Mouse (Mus musculus) heart, embryonic 14.5 days (tissue): ENCODE measurements at regions not wholly inside any gene's neighbourhood (a gene's known extent, or its start where the extent isn't known, plus 50 kb on each side); places are given as distances from the start of the nearest gene placed in this dataset.

Experiments
- ATAC-seq: fragments of 200-750 bp; cut with Nextera tagmentation; 2 replicates; pipeline ENCODE4 v1.8.0; 2017; ENCODE audit warnings: low read depth, moderate TSS enrichment; ENCODE audit not compliant: insufficient number of reproducible peaks, insufficient read depth, low FRiP score
- H3K27ac ChIP-seq, 2 experiments: fragments of 200-500 bp in 1 of 2; fragments of 300-500 bp in 1 of 2; sonication (generic) in 1 of 2; replicated peaks in 1 of 2; 2 replicates each; pipeline ENCODE4 v1.5.1; 2012 to 2014; ENCODE audit warnings: low read depth in 2 of 2, low read length in 2 of 2, control low read depth in 1 of 2, mild to moderate bottlenecking in 1 of 2, mixed read lengths in 1 of 2; ENCODE audit not compliant: control insufficient read depth in 1 of 2, insufficient read depth in 1 of 2
- H3K27me3 ChIP-seq: fragments of 300-500 bp; sonication (generic); 2 replicates; pipeline ENCODE4 v1.6.1; 2014; ENCODE audit warnings: mild to moderate bottlenecking, low read length, control low read depth; ENCODE audit not compliant: control insufficient read depth, insufficient read depth
- H3K36me3 ChIP-seq: fragments of 300-500 bp; sonication (generic); 2 replicates; pipeline ENCODE4 v1.6.1; 2014; ENCODE audit warnings: mild to moderate bottlenecking, control low read depth, low read length, mixed read lengths; ENCODE audit not compliant: control insufficient read depth, insufficient read depth
- H3K4me1 ChIP-seq, 2 experiments: fragments of 200-500 bp in 1 of 2; fragments of 300-500 bp in 1 of 2; sonication (generic) in 1 of 2; 2 replicates each; pipeline ENCODE4 v1.6.1; 2012 to 2014; ENCODE audit warnings: low read length in 2 of 2, control low read depth in 1 of 2, mixed read lengths in 1 of 2; ENCODE audit not compliant: control insufficient read depth in 2 of 2, insufficient read depth in 2 of 2
- H3K4me2 ChIP-seq: fragments of 300-500 bp; sonication (generic); 2 replicates; pipeline ENCODE4 v1.6.1; 2014; ENCODE audit warnings: mild to moderate bottlenecking, low read length
- H3K4me3 ChIP-seq, 2 experiments: fragments of 200-500 bp in 1 of 2; fragments of 300-500 bp in 1 of 2; sonication (generic) in 1 of 2; 2 replicates each; pipeline ENCODE4 v1.5.1; 2012 to 2014; ENCODE audit warnings: low read length in 2 of 2, mild to moderate bottlenecking in 2 of 2, control low read depth in 1 of 2, low read depth in 1 of 2, moderate library complexity in 1 of 2; ENCODE audit not compliant: control insufficient read depth in 1 of 2, insufficient read depth in 1 of 2
- H3K9ac ChIP-seq: fragments of 300-500 bp; sonication (generic); 2 replicates; pipeline ENCODE4 v1.6.1; 2014; ENCODE audit warnings: mild to moderate bottlenecking, low read length
- H3K9me3 ChIP-seq: fragments of 300-500 bp; sonication (generic); 2 replicates; pipeline ENCODE4 v1.6.1; 2016; ENCODE audit warnings: low read length, control low read depth; ENCODE audit not compliant: control insufficient read depth
- WGBS: fragments of 180-500 bp; shearing (Covaris S2); extraction: QIAGEN DNeasy Blood & Tissue Kit; methylation state at CpG from one replicate; pipeline ENCODE4 v1.1.7; 2014; 5-methylcytosine and 5-hydroxymethylcytosine counted together

DNA sequence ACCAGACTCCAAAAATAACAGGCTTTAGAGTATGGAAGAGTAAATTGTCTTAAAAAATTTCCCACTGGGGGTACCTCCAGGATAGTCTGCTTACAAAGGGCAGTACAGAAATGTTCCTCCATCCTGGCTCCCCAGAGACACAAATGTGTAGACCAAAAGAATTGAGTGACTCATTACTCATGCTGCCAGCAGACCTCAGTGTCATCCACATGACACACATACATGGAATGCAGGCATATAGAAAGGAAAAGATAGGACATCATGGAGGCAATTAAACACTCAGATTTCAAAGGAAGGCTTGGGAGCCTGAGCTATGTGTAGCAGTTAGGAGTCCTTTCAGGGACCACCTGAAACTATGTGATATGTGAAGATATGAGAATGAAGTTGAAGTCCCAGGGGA, 245.7 kb upstream of the Gap43 start:
- Histone ChIP-seq H3K9ac (no peak overlapping the region), H3K27me3 (no peaks in the 10 kb centered on the region), H3K9me3 (no peaks in the 10 kb centered on the region), H3K4me3 (no peak overlapping the region), H3K36me3 (no peaks in the 10 kb centered on the region), H3K4me2 (no peak overlapping the region), H3K4me1 (no peaks in the 10 kb centered on the region), H3K27ac (no peak overlapping the region)
- ATAC-seq, result no peak

- no peaks in the 10 kb centered on the region for H3K27me3 ChIP-seq
- 8% methylated on average over 7 of the region's 7 CpGs for WGBS
- no peak overlapping the region for H3K4me2 ChIP-seq
- H3K9me3 ChIP-seq, result no peaks in the 10 kb centered on the region
- H3K9ac ChIP-seq, result no peak overlapping the region
- H3K4me3 ChIP-seq, result no peak overlapping the region
- H3K4me1 ChIP-seq, result no peaks in the 10 kb centered on the region
- no peaks in the 10 kb centered on the region for H3K36me3 ChIP-seq
- no peak for ATAC-seq
- no peak overlapping the region for H3K27ac ChIP-seq
Measured at GRCm38 (mm10) chr16:42575517-42575946, 235.1 kb upstream of the Gap43 start.

DNA sequence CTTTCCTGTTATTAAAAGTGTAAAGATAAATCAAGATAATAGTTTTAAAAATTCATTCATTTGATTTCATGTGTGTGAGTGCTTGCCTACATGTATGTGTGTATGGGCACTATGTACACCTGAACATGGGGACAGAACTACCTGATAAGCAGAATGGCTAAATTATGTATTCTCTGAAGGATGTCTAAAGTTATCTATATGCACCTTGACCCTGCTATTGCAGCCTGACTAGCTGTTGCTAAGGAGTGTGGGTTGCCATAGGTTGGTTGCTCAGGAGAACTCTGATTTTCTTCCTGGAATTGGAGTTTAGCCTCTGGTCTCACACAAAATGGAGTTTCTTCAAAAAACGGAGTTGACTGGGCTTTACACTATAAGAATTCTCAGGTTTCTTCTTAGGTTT, 234.5 kb upstream of the Gap43 start:
- 32% methylated on average over 1 of the region's 1 CpGs for WGBS
- no peak for ATAC-seq

GRCm38 (mm10) chr16:42570246-42570996, 230.0 kb upstream of the Gap43 start:
- H3K4me3 ChIP-seq, result no peak overlapping the region
- H3K4me2 ChIP-seq, result no peak overlapping the region
- 77% methylated on average over 6 of the region's 6 CpGs for WGBS
- no peak overlapping the region for H3K9ac ChIP-seq
- no peaks in the 10 kb centered on the region for H3K4me1 ChIP-seq
- no peaks in the 10 kb centered on the region for H3K27me3 ChIP-seq
- H3K36me3 ChIP-seq, result no peaks in the 10 kb centered on the region
- ATAC-seq, result no peak
- no peaks in the 10 kb centered on the region for H3K9me3 ChIP-seq
- no peak overlapping the region for H3K27ac ChIP-seq

More for the DNA sequence above, 234.5 kb upstream of the Gap43 start:
- H3K27me3 ChIP-seq, result no peaks in the 10 kb centered on the region
- no peak overlapping the region for H3K27ac ChIP-seq
- H3K9me3 ChIP-seq, result no peaks in the 10 kb centered on the region
- no peaks in the 10 kb centered on the region for H3K4me1 ChIP-seq
- no peaks in the 10 kb centered on the region for H3K36me3 ChIP-seq
- no peak overlapping the region for H3K4me3 ChIP-seq
- no peak overlapping the region for H3K4me2 ChIP-seq
- H3K9ac ChIP-seq, result no peak overlapping the region

GRCm38 (mm10) chr16:42569335-42569734, 228.9 kb upstream of the Gap43 start:
- Histone ChIP-seq H3K4me3 (no peak overlapping the region), H3K27me3 (no peaks in the 10 kb centered on the region), H3K9ac (no peak overlapping the region), H3K4me2 (no peak overlapping the region), H3K27ac (no peak overlapping the region), H3K9me3 (no peaks in the 10 kb centered on the region), H3K36me3 (no peaks in the 10 kb centered on the region), H3K4me1 (no peaks in the 10 kb centered on the region)
- WGBS, result 74% methylated on average over 2 of the region's 2 CpGs
- no peak for ATAC-seq

DNA sequence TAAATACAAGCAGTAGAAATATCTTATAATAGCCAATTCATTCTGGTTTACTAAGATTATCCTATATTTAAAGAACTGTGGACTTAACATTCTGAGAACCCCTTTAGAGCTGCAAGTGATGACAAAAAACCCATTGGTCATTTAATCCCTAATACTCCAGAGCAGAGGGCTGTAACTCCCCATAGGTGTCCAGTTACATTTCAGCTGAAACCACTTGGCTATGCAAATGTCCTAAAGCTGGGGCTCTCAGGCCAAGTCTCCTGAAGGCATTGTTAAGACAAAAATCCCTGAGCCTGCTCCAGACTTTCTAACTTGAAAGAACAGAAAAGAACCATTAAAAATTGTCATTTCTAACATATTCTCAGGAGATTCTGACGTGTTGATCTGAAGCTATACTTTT, 209.1 kb upstream of the Gap43 start:
- H3K36me3 ChIP-seq, result no peaks in the 10 kb centered on the region
- WGBS, result 86% methylated on average over 1 of the region's 1 CpGs
- no peak for ATAC-seq
- no peaks in the 10 kb centered on the region for H3K9me3 ChIP-seq
- H3K4me1 ChIP-seq, result no peaks in the 10 kb centered on the region
- no peak overlapping the region for H3K4me3 ChIP-seq
- H3K4me2 ChIP-seq, result no peak overlapping the region
- no peaks in the 10 kb centered on the region for H3K27me3 ChIP-seq
- H3K9ac ChIP-seq, result no peak overlapping the region
- no peak overlapping the region for H3K27ac ChIP-seq

- 74% methylated on average over 14 of the region's 14 CpGs for WGBS
- H3K27ac ChIP-seq, result no peak overlapping the region
- no peak overlapping the region for H3K9ac ChIP-seq
- H3K9me3 ChIP-seq, result no peaks in the 10 kb centered on the region
- H3K36me3 ChIP-seq, result no peaks in the 10 kb centered on the region
- H3K4me3 ChIP-seq, result no peak overlapping the region
- ATAC-seq, result no peak
- no peak overlapping the region for H3K4me2 ChIP-seq
- H3K4me1 ChIP-seq, result no peaks in the 10 kb centered on the region
- no peaks in the 10 kb centered on the region for H3K27me3 ChIP-seq
Measured at GRCm38 (mm10) chr16:42546229-42547163, 206.0 kb upstream of the Gap43 start.
